In the genomic region with DNA sequence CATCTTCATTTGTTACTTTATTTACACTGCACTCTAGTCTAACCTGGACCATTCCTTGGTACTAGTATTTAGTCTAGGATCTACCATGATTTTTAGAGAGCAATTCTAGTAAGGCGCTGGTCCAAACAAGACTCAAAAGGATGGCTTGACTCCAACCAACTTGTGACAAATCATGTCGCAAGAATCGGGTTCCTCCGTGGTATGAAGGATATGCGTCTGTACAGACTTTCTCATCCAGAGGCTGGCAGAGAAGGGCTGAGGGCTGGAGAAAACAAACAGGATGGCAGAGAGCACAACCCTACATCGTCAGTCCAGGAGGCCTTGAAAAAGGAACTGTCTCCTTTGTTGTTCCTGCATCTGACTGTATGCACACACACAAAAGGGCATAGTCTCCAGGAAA, we compare ENCODE assay signal across 10 mouse cellular contexts. TPM values are rescaled to one million over a fixed set of nuclear protein-coding genes. Genes with fewer than 3 reads are reported as not detected.
DNase-seq lines count a peak whose midpoint lies in the region; ATAC-seq and TF ChIP-seq lines count a peak whose summit lies in the region.
"Had no signal": no experiment of that assay in that cellular context is flagged by ENCODE, and none has a peak within 500 bp of the region (broad histone marks: within the 10 kb centered on the region; RNA-seq: fewer than 3 reads in every experiment).

No protein-coding gene starts in this region.

- no peak overlapping the region for H3K9ac ChIP-seq in forebrain, embryonic 14.5 days (ENCODE audit: low read length)
- H3K9ac ChIP-seq in forebrain, embryonic 11.5 days (ENCODE audit: low read length): no peak overlapping the region
- no peak overlapping the region for H3K9ac ChIP-seq in liver, embryonic 14.5 days (replicated peaks)
- no peak overlapping the region for H3K9ac ChIP-seq in liver, embryonic 11.5 days (ENCODE audit: low read depth, low read length)
- no peak overlapping the region for H3K9ac ChIP-seq in hindbrain, embryonic 15.5 days
- H3K9ac ChIP-seq in neural tube, embryonic 15.5 days (replicated peaks): no peak overlapping the region

- no peak for DNase-seq in forebrain, embryonic 14.5 days (ENCODE audit: low spot score)
- DNase-seq in forebrain, embryonic 11.5 days (ENCODE audit: low spot score): no peak
- no peak for DNase-seq in liver, embryonic 14.5 days (ENCODE audit: low read depth in 3 of 3, low spot score in 3 of 3)
- DNase-seq in liver, embryonic 11.5 days (ENCODE audit: low spot score): no peak
- no peak for DNase-seq in spleen, postnatal 14 days (ENCODE audit: low spot score in 2 of 2)
- DNase-seq in urinary bladder, postnatal 14 days (ENCODE audit: low spot score): no peak
- DNase-seq: layer of hippocampus, adult 9-11 months; right cerebral cortex, postnatal 4 days had no signal

- H3K27me3 ChIP-seq in forebrain, embryonic 14.5 days (replicated peaks; ENCODE audit: control insufficient read depth, insufficient read depth, low read length): no peaks in the 10 kb centered on the region
- H3K27me3 ChIP-seq in forebrain, embryonic 11.5 days (ENCODE audit: control insufficient read depth, insufficient read depth, low read length): no peaks in the 10 kb centered on the region
- no peaks in the 10 kb centered on the region for H3K27me3 ChIP-seq in liver, embryonic 14.5 days (ENCODE audit: control insufficient read depth, insufficient read depth, low read length)
- no peaks in the 10 kb centered on the region for H3K27me3 ChIP-seq in liver, embryonic 11.5 days (replicated peaks; ENCODE audit: control insufficient read depth, insufficient read depth, low read length)
- no peaks in the 10 kb centered on the region for H3K27me3 ChIP-seq in hindbrain, embryonic 15.5 days
- H3K27me3 ChIP-seq in neural tube, embryonic 15.5 days (replicated peaks): no peaks in the 10 kb centered on the region

- peaks cover 17% of the 10 kb centered on the region for H3K4me1 ChIP-seq in forebrain, embryonic 14.5 days (ENCODE audit: control insufficient read depth, insufficient read depth, low read length)
- H3K4me1 ChIP-seq in forebrain, embryonic 11.5 days (replicated peaks; ENCODE audit: control insufficient read depth, insufficient read depth, low read length): 0 out of 2 replicates have a peak, but pooled peaks cover 5% of the 10 kb centered on the region
- H3K4me1 ChIP-seq in liver, embryonic 14.5 days (replicated peaks; ENCODE audit: control insufficient read depth in 2 of 2, insufficient read depth in 2 of 2, low read length in 1 of 2): peaks cover 0 to 13% of the 10 kb centered on the region in 2 experiments; a peak in 3 of 4 replicates
- peaks cover 12% of the 10 kb centered on the region for H3K4me1 ChIP-seq in liver, embryonic 11.5 days (replicated peaks; ENCODE audit: control insufficient read depth, insufficient read depth, low read length)
- peaks cover 34% of the 10 kb centered on the region for H3K4me1 ChIP-seq in hindbrain, embryonic 15.5 days (replicated peaks)
- H3K4me1 ChIP-seq in neural tube, embryonic 15.5 days: peaks cover 45% of the 10 kb centered on the region

- H3K27ac ChIP-seq in forebrain, embryonic 14.5 days (ENCODE audit: low read depth, low read length): no peak overlapping the region
- H3K27ac ChIP-seq in forebrain, embryonic 11.5 days (ENCODE audit: low read depth, low read length): no peak overlapping the region
- no peak overlapping the region for H3K27ac ChIP-seq in liver, embryonic 14.5 days
- H3K27ac ChIP-seq in liver, embryonic 11.5 days (ENCODE audit: low read depth, low read length): no peak overlapping the region
- H3K27ac ChIP-seq in hindbrain, embryonic 15.5 days (replicated peaks): no peak overlapping the region
- H3K27ac ChIP-seq in neural tube, embryonic 15.5 days (replicated peaks): no peak overlapping the region

- TF ChIP-seq CTCF in liver, embryonic 14.5 days (IDR thresholded peaks at IDR 0.05; ENCODE audit: low read depth): no peak

- no peak for TF ChIP-seq EP300 in liver, embryonic 14.5 days (IDR thresholded peaks at IDR 0.05; ENCODE audit: low read depth)

- H3K9me3 ChIP-seq in forebrain, embryonic 14.5 days (replicated peaks; ENCODE audit: control insufficient read depth, low read length): no peaks in the 10 kb centered on the region
- no peaks in the 10 kb centered on the region for H3K9me3 ChIP-seq in forebrain, embryonic 11.5 days (ENCODE audit: control insufficient read depth, low read length)
- H3K9me3 ChIP-seq in liver, embryonic 14.5 days (ENCODE audit: control insufficient read depth, low read length): no peaks in the 10 kb centered on the region
- H3K9me3 ChIP-seq in liver, embryonic 11.5 days (ENCODE audit: control insufficient read depth, low read length): no peaks in the 10 kb centered on the region
- H3K9me3 ChIP-seq in hindbrain, embryonic 15.5 days: no peaks in the 10 kb centered on the region
- H3K9me3 ChIP-seq in neural tube, embryonic 15.5 days (replicated peaks): no peaks in the 10 kb centered on the region

- H3K4me2 ChIP-seq in forebrain, embryonic 14.5 days (ENCODE audit: low read length): 0 out of 2 replicates have a peak overlapping the region, but pooled peaks have one; percentile 72
- no peak overlapping the region for H3K4me2 ChIP-seq in forebrain, embryonic 11.5 days (ENCODE audit: low read depth, low read length, severe bottlenecking)
- peak overlapping the region; percentile 45 for H3K4me2 ChIP-seq in liver, embryonic 14.5 days (ENCODE audit: low read depth)
- H3K4me2 ChIP-seq in liver, embryonic 11.5 days: no peak overlapping the region
- H3K4me2 ChIP-seq in hindbrain, embryonic 15.5 days: peak overlapping the region; percentile 11; the same call in 1 of the 2 replicates
- peak overlapping the region; percentile 48; the same call in 1 of the 2 replicates for H3K4me2 ChIP-seq in neural tube, embryonic 15.5 days

- peaks cover 28% of the 10 kb centered on the region for H3K36me3 ChIP-seq in forebrain, embryonic 14.5 days (ENCODE audit: control insufficient read depth, insufficient read depth, low read length)
- H3K36me3 ChIP-seq in forebrain, embryonic 11.5 days (ENCODE audit: control insufficient read depth, insufficient read depth, low read length): no peaks in the 10 kb centered on the region
- H3K36me3 ChIP-seq in liver, embryonic 14.5 days (replicated peaks; ENCODE audit: control insufficient read depth, insufficient read depth, low read depth): peaks cover 23% of the 10 kb centered on the region
- peaks cover 6% of the 10 kb centered on the region; the same call in 1 of the 2 replicates for H3K36me3 ChIP-seq in liver, embryonic 11.5 days (ENCODE audit: control insufficient read depth, insufficient read depth, low read length)
- H3K36me3 ChIP-seq in hindbrain, embryonic 15.5 days: peaks cover 7% of the 10 kb centered on the region; the same call in 1 of the 2 replicates
- H3K36me3 ChIP-seq in neural tube, embryonic 15.5 days: 0 out of 2 replicates have a peak, but pooled peaks cover 2% of the 10 kb centered on the region

- no peak for ATAC-seq in forebrain, embryonic 14.5 days
- no peak for ATAC-seq in forebrain, embryonic 11.5 days (replicated peaks; ENCODE audit: low FRiP score)
- ATAC-seq in liver, embryonic 14.5 days (ENCODE audit: insufficient read depth): no peak
- ATAC-seq in liver, embryonic 11.5 days (replicated peaks; ENCODE audit: low FRiP score): no peak
- no peak for ATAC-seq in hindbrain, embryonic 15.5 days (ENCODE audit: low FRiP score, low read depth)
- ATAC-seq in neural tube, embryonic 15.5 days (ENCODE audit: low FRiP score): no peak

- H3K4me3 ChIP-seq in forebrain, embryonic 14.5 days (ENCODE audit: low read depth, low read length): no peak overlapping the region
- H3K4me3 ChIP-seq in forebrain, embryonic 11.5 days (ENCODE audit: low read depth, low read length): no peak overlapping the region
- no peak overlapping the region; a peak in 1 of 4 replicates for H3K4me3 ChIP-seq in liver, embryonic 14.5 days (ENCODE audit: insufficient read depth in 1 of 2, low read depth in 2 of 2, low read length in 2 of 2)
- H3K4me3 ChIP-seq in liver, embryonic 11.5 days (ENCODE audit: low read depth, low read length): no peak overlapping the region
- no peak overlapping the region for H3K4me3 ChIP-seq in hindbrain, embryonic 15.5 days
- no peak overlapping the region for H3K4me3 ChIP-seq in neural tube, embryonic 15.5 days (replicated peaks)

- WGBS in forebrain, embryonic 14.5 days: 70% methylated on average over 6 of the region's 6 CpGs
- 80% methylated on average over 6 of the region's 6 CpGs for WGBS in forebrain, embryonic 11.5 days
- WGBS in liver, embryonic 14.5 days (ENCODE audit: insufficient replicate concordance): 73% methylated on average over 6 of the region's 6 CpGs
- WGBS in liver, embryonic 11.5 days: 79% methylated on average over 6 of the region's 6 CpGs
- WGBS in hindbrain, embryonic 15.5 days: 69% methylated on average over 6 of the region's 6 CpGs
- 68% methylated on average over 6 of the region's 6 CpGs for WGBS in neural tube, embryonic 15.5 days

RNA-seq across cellular contexts. Expression of a gene that starts 2.7 kb away (rescaled TPM):
- 26.9 and 28.1 TPM in 2 replicates for polyA plus RNA-seq in forebrain, embryonic 14.5 days (2014; fragmentation: Nextera tagmentation; extraction: Ambion mirVana)
- polyA plus RNA-seq in forebrain, embryonic 11.5 days (2014; fragmentation: Nextera tagmentation; extraction: Ambion mirVana): 23.6 and 27.2 TPM in 2 replicates
- 17.3 and 21.9 TPM in 2 replicates for polyA plus RNA-seq in liver, embryonic 14.5 days (2012; rRNA removed)
- polyA plus RNA-seq in liver, embryonic 14.5 days (2014; fragmentation: Nextera tagmentation; extraction: Ambion mirVana): 12.6 and 16.0 TPM in 2 replicates
- 15.1 and 16.0 TPM in 2 replicates for polyA plus RNA-seq in liver, embryonic 11.5 days (2014; fragmentation: Nextera tagmentation; extraction: Ambion mirVana)
- polyA plus RNA-seq in hindbrain, embryonic 15.5 days (2015; fragmentation: Nextera tagmentation; extraction: Ambion mirVana): 21.5 and 23.0 TPM in 2 replicates
- polyA plus RNA-seq in neural tube, embryonic 15.5 days (2015; fragmentation: Nextera tagmentation; extraction: Ambion mirVana): 18.5 and 20.0 TPM in 2 replicates

RNA-seq across cellular contexts. Expression of a gene that starts 26.6 kb away (rescaled TPM):
- polyA plus RNA-seq in forebrain, embryonic 14.5 days (2014; fragmentation: Nextera tagmentation; extraction: Ambion mirVana): 11.2 and 11.4 TPM in 2 replicates
- polyA plus RNA-seq in forebrain, embryonic 11.5 days (2014; fragmentation: Nextera tagmentation; extraction: Ambion mirVana): 23.1 and 25.6 TPM in 2 replicates
- 6.7 and 9.7 TPM in 2 replicates for polyA plus RNA-seq in liver, embryonic 14.5 days (2012; rRNA removed)
- 17.6 and 20.2 TPM in 2 replicates for polyA plus RNA-seq in liver, embryonic 14.5 days (2014; fragmentation: Nextera tagmentation; extraction: Ambion mirVana)
- 29.4 and 31.8 TPM in 2 replicates for polyA plus RNA-seq in liver, embryonic 11.5 days (2014; fragmentation: Nextera tagmentation; extraction: Ambion mirVana)
- 13.6 and 13.7 TPM in 2 replicates for polyA plus RNA-seq in hindbrain, embryonic 15.5 days (2015; fragmentation: Nextera tagmentation; extraction: Ambion mirVana)
- polyA plus RNA-seq in neural tube, embryonic 15.5 days (2015; fragmentation: Nextera tagmentation; extraction: Ambion mirVana): 12.9 and 15.9 TPM in 2 replicates

RNA-seq across cellular contexts. Expression of a gene that starts 49.8 kb away (rescaled TPM):
- not detected in 2 replicates for polyA plus RNA-seq in forebrain, embryonic 14.5 days (2014; fragmentation: Nextera tagmentation; extraction: Ambion mirVana)
- polyA plus RNA-seq in forebrain, embryonic 11.5 days (2014; fragmentation: Nextera tagmentation; extraction: Ambion mirVana): 0.13 TPM in 1 of 2 replicates, not detected in the other
- polyA plus RNA-seq in liver, embryonic 14.5 days (2012; rRNA removed): 0.03 and 0.08 TPM in 2 replicates
- 0.06 and 0.15 TPM in 2 replicates for polyA plus RNA-seq in liver, embryonic 14.5 days (2014; fragmentation: Nextera tagmentation; extraction: Ambion mirVana)
- polyA plus RNA-seq in liver, embryonic 11.5 days (2014; fragmentation: Nextera tagmentation; extraction: Ambion mirVana): 0.16 and 0.25 TPM in 2 replicates
- polyA plus RNA-seq in hindbrain, embryonic 15.5 days (2015; fragmentation: Nextera tagmentation; extraction: Ambion mirVana): 0.20 TPM in 1 of 2 replicates, not detected in the other
- polyA plus RNA-seq in neural tube, embryonic 15.5 days (2015; fragmentation: Nextera tagmentation; extraction: Ambion mirVana): not detected in 2 replicates

Comparison
In these comparisons a context has a peak if more than half of its experiments do, and no peak if none do; other contexts are left out.
1. H3K4me2 ChIP-seq: peak in forebrain, embryonic 14.5 days (single experiment), liver, embryonic 14.5 days (single experiment), hindbrain, embryonic 15.5 days (single experiment) and neural tube, embryonic 15.5 days (single experiment); none in forebrain, embryonic 11.5 days (single experiment) and liver, embryonic 11.5 days (single experiment).